9 mouse cellular contexts compared by ENCODE assay signal in the genomic region with DNA sequence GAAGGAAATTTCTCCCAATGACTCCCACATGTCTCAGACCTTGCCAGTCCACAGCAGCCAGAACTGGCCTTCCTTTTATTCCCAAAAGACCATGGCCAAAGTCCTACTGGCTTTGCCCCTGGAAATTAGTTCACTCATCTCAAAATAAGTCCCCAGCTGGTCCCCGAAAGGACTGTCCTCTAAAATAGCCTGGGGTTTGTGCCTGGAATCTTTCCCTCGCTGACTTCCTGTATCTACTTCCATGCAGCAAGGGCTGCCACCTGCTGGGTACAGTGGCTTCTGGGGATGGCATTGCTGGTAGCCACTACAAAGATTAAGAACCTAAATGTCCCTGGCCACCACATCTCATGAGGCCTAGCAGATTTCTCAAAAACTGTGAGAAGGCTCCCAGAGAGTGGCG.
A peak's percentile ranks its signal among the peaks of the same experiment; 100 is the strongest.
DNase-seq lines count a peak whose midpoint lies in the region; TF ChIP-seq lines count a peak whose summit lies in the region.
"Had no signal": no experiment of that assay in that cellular context is flagged by ENCODE, and none has a peak within 500 bp of the region (broad histone marks: within the 10 kb centered on the region; RNA-seq: fewer than 3 reads in every experiment).

No protein-coding gene starts in this region.

- H3K27me3 ChIP-seq in thymus, adult 2 months (ENCODE audit: control insufficient read depth, insufficient read depth, low read length), result no peaks in the 10 kb centered on the region
- H3K27me3 ChIP-seq: forebrain, embryonic 12.5 days had no signal

- H3K4me1 ChIP-seq in thymus, adult 2 months (replicated peaks; ENCODE audit: control insufficient read depth, insufficient read depth, low read length), result no peaks in the 10 kb centered on the region

- H3K4me3 ChIP-seq in thymus, adult 2 months (ENCODE audit: control insufficient read depth, insufficient read depth, low read length), result no peak overlapping the region
- H3K4me3 ChIP-seq: forebrain, embryonic 12.5 days had no signal

- WGBS in thymus, adult 2 months, result 79% methylated on average over 3 of the region's 3 CpGs

- TF ChIP-seq CTCF in thymus, adult 2 months (IDR thresholded peaks at IDR 0.05; ENCODE audit: borderline replicate concordance, control insufficient read depth, extremely low read depth, insufficient read depth, low read length, poor library complexity), result no peak

- DNase-seq in left cerebral cortex, adult 18-20 months (ENCODE audit: low spot score in 2 of 2), result peak; percentile 26 to 39
- DNase-seq in left cerebral cortex, adult 8-10 months (ENCODE audit: low spot score in 2 of 2), result no peak
- peak; percentile 82 for DNase-seq in adipocyte (ENCODE audit: low spot score)
- DNase-seq in gastrocnemius, postnatal 14 days, result peak; percentile 43
- DNase-seq in kidney, postnatal 36 days, result peak; percentile 24 to 55
- DNase-seq in spleen, postnatal 10 days (ENCODE audit: low spot score in 2 of 2), result no peak
- no peak for DNase-seq in thymus, adult 2 months
- DNase-seq: thymus, adult 18-20 months had no signal

- no peak overlapping the region for H3K27ac ChIP-seq in thymus, adult 2 months (ENCODE audit: control insufficient read depth, insufficient read depth, low read length)
- H3K27ac ChIP-seq: forebrain, embryonic 12.5 days had no signal

- TF ChIP-seq POLR2A in thymus, adult 2 months (IDR thresholded peaks at IDR 0.05; ENCODE audit: control insufficient read depth, extremely low read depth, insufficient read depth, low read length, poor library complexity), result no peak

- intact Hi-C loops in gastrocnemius, postnatal 14 days (cut with DNase I; ENCODE audit: low total_unique reads), result no loop called here

- H3K36me3 ChIP-seq in thymus, adult 2 months (ENCODE audit: control insufficient read depth, insufficient read depth, low read length), result no peaks in the 10 kb centered on the region
- H3K36me3 ChIP-seq: forebrain, embryonic 12.5 days had no signal

Comparison
In these comparisons a context has a peak if more than half of its experiments do, and no peak if none do; other contexts are left out.
1. DNase-seq: peak in left cerebral cortex, adult 18-20 months (2 of 2), adipocyte (single experiment), gastrocnemius, postnatal 14 days (single experiment) and kidney, postnatal 36 days (2 of 2); none in left cerebral cortex, adult 8-10 months (0 of 2), spleen, postnatal 10 days (0 of 2) and thymus, adult 2 months (single experiment).